Mouse (Mus musculus) liver (tissue): ENCODE data around the gene Mrpl44.

Experiments used
- DNase-seq: peaks from one replicate; pipeline ENCODE4 v3.0.0-alpha.2; 2020; ENCODE audit warnings: mixed read lengths

Mrpl44 gene

GRCm38 (mm10) chr1:79762282-79763250 is 13.3 kb upstream of the Mrpl44 start:
- DNase-seq = peak; percentile 60

DNA sequence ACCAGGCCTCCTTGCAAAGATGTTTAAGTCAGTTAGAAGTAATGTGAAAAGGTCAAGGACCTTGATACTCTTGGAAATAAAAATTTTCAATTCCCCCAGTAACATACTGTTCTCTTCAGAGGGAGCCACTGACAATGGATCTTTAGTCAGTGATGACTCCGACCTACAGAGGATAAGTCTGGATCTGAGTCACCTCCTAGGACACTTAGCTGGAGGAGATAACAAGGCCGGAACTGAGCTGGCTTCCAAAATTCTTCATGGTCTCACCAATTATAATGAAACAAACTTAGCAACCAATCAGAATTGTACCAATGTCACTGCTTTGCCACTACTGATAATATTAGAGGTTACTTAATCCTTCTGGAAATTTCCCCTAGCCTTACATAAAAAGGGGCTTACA is 11.8 kb upstream of the Mrpl44 start:
- no peak for DNase-seq

DNA sequence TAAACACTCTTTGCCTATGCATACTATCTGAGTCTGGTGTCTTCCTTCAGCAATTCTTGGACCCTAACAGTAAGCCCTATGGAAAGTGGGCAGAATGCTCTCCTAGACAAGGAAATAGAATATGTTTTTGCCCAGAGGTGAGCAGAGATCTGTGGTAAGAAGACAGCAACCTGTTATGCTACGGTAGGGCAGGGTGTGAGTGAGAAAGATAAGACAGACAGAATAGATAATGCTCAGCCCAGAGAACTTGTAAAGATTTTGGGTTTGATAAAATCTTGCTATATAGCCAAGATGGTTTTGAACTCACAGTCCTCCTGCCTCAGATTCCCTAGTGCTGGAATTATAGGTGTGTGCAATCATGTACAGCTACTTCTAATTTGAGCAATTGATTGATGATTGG is 11.3 kb upstream of the Mrpl44 start:
- DNase-seq = no peak

- no peak for DNase-seq
Observed at GRCm38 (mm10) chr1:79768231-79768630, 7.6 kb upstream of the Mrpl44 start.

- no peak for DNase-seq
Observed at GRCm38 (mm10) chr1:79774164-79774780, 1.5 kb upstream of the Mrpl44 start.

- no peak for DNase-seq
Observed at GRCm38 (mm10) chr1:79778011-79778410, 2.2 kb downstream of the Mrpl44 start.

DNA sequence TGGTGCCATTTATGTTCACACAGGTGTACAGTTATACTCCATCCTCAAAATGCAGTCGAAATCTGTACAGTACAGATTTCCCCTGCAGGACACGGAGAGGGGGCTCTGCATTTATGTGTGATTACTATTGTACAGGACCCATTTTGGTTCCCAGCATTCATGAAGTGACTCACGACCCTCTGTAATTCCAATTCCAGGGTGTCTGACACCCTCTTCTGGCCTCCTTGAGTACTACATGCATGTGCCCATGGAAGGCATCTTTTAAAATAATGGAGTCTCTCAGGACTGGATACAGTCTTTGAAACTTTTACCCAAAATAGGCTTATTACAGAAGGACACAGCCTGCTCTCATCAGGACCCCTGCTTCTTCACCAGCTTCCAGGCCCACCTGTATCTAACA is 6.6 kb downstream of the Mrpl44 start:
- DNase-seq = no peak

GRCm38 (mm10) chr1:79786267-79786927 is 10.6 kb downstream of the Mrpl44 start:
- no peak for DNase-seq

DNA sequence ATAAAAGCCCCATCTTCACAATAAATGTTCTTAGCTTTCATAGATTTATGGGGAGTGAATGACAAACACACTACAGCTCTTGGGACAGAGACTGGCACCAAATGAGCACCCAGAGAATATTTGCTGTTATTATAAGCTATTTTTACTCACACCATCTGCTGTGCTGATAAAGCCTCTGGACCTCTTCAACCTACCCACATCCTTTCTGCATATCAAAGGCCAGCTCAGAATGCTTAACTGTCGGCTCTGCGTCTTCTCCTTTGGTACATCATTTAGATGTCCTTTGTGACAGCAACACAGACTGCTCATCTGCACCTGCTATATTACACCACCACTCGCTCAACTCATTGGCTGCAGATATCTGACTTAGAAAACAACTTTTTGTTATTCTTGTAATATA is 21.3 kb downstream of the Mrpl44 start:
- no peak for DNase-seq

DNA sequence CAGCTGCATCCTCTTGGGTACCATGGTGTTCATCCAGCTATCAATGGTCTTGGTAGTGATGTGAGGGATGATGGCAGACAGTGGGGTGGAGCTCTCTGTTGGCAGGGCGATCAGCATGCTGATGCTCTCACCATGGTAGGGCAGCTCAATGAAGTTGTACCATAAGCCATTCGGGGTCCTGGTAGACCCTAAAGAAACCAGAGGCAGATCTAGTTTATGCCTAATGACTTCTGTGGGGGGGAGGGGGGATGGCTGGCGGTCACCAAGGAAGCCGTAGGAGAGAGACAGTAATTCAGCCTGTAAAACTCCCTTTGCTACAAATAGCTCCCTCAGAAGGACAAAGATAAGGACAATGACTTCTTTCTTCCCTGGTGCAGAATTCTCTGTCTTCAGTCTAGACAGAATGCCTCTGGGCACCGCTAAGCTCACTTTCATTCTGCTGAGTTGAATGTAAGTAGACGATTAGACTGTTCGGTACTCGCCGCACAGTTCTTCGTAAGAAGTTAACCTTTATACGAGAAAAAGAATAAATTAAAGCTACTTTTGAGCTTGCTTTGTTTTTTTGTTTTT is 27.1 kb downstream of the Mrpl44 start:
- DNase-seq = no peak

DNA sequence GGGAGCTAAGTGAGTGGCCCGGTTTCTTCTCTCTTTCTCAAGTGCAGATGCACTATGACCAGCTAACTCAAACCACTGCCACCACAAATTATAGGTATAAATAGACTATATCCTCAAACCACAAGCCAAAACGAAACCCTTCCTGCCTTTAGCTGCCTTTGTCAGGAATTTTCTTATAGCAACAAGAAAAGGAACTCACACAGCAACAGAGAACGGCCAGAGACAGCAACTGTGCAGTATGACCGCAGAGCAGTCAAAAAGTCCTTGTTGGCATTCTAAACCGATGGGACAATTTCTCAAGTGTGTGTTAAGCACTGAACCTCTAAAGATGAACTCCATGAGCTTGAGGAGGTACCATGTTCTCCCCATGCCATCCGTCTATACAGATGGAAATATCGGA is 27.8 kb downstream of the Mrpl44 start:
- no peak for DNase-seq

- DNase-seq = no peak
Observed at GRCm38 (mm10) chr1:79806865-79807264, 31.0 kb downstream of the Mrpl44 start.

GRCm38 (mm10) chr1:79809447-79809846 is 33.6 kb downstream of the Mrpl44 start:
- no peak for DNase-seq

DNA sequence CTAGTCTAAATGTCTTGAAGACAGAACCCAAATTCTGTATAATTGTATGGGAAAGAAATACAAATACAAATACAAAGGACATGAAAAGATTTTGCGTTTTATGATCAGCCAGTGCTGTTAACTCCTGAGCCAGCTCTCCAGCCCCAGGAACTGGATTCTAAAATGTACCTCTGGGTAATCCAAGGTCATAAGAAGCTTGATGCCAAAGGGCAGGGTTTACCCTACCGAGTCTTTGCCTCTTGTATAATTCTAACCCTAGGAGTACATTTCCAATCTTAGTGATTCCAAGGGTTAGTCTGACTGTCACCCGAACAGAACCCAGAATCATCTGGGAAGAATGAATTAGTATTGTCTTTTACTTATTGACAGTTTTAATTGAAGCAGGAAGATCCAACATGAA is 39.6 kb downstream of the Mrpl44 start:
- no peak for DNase-seq

- no peak for DNase-seq
Observed at GRCm38 (mm10) chr1:79819296-79819879, 43.6 kb downstream of the Mrpl44 start.

GRCm38 (mm10) chr1:79822806-79823525 is 47.1 kb downstream of the Mrpl44 start:
- no peak for DNase-seq

DNA sequence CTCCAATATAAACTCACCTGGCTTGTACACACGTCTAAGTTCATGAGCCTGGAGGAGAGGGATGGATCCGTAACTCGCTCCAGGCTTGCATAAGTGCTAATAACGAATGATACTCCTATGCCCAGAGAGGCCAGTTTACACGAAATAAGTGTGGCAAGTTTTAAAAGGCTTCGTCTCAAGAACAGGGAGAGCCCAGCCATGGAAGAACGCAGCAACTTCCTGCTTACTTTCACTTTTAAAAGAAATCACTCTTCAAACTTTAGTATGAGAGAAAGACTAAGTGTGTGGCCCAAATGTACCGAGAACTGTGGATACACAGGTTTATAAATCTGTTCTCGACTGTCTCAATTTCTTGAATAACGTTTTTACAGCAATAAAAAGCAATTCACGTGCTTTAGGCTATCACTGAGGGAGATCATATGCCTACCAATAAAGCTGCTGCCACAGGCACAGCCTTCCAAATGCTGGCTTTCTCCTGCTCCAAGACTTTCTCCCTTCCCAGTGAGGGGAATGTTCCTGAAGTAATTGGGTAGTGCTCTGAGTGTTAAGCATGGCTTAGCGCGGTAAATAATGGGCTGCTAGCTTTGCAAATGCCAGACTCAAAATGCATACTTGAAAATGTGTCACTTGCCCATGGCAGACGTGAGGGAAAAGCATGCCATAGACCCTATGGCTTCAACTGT is 48.3 kb downstream of the Mrpl44 start:
- DNase-seq = no peak
